Mouse (Mus musculus) liver, embryonic 13.5 days (tissue): Measurements from ENCODE around the gene Skint6. TPM values are rescaled to one million over a fixed set of nuclear protein-coding genes. Genes with fewer than 3 reads are reported as not detected.
"Not testable (repeated sequence)": the region's sequence is repeated elsewhere in the genome, so short reads cannot be mapped to it uniquely, and the experiment has no call there.

ENCODE experiments used
- ATAC-seq: fragments of 200-750 bp; cut with Nextera tagmentation; 2 replicates; pipeline ENCODE4 v1.8.0; 2017; ENCODE audit warnings: low read depth, mild to moderate bottlenecking, moderate number of reproducible peaks, moderate library complexity
- DNase-seq: peaks from one replicate; pipeline ENCODE4 v3.0.0; 2022
- H3K27ac ChIP-seq: fragments of 300-500 bp; sonication (generic); 2 replicates; pipeline ENCODE4 v1.5.1; 2015; ENCODE audit warnings: moderate library complexity, mild to moderate bottlenecking, inconsistent platforms
- H3K27me3 ChIP-seq: fragments of 300-500 bp; sonication (generic); 2 replicates; pipeline ENCODE4 v1.6.1; 2015; ENCODE audit warnings: mild to moderate bottlenecking, inconsistent platforms
- H3K36me3 ChIP-seq: fragments of 300-500 bp; sonication (generic); 2 replicates; pipeline ENCODE4 v1.6.1; 2015; ENCODE audit warnings: mild to moderate bottlenecking, inconsistent platforms
- H3K4me1 ChIP-seq: fragments of 300-500 bp; sonication (generic); replicated peaks from 2 replicates; pipeline ENCODE4 v1.6.1; 2015; ENCODE audit warnings: inconsistent platforms
- H3K4me2 ChIP-seq: fragments of 300-500 bp; sonication (generic); 2 replicates; pipeline ENCODE4 v1.6.1; 2015; ENCODE audit warnings: inconsistent platforms, mild to moderate bottlenecking, moderate library complexity
- H3K4me3 ChIP-seq: fragments of 300-500 bp; sonication (generic); replicated peaks from 2 replicates; pipeline ENCODE4 v1.5.1; 2015; ENCODE audit warnings: mild to moderate bottlenecking, inconsistent platforms
- H3K9ac ChIP-seq: fragments of 300-500 bp; sonication (generic); 2 replicates; pipeline ENCODE4 v1.6.1; 2015; ENCODE audit warnings: mild to moderate bottlenecking, inconsistent platforms
- H3K9me3 ChIP-seq: fragments of 300-500 bp; sonication (generic); replicated peaks from 2 replicates; pipeline ENCODE4 v1.6.1; 2016; ENCODE audit warnings: inconsistent platforms
- WGBS: fragments of 180-500 bp; shearing (Covaris S2); methylation state at CpG from one replicate; pipeline ENCODE4 v1.1.7; 2015; ENCODE audit not compliant: insufficient replicate concordance; 5-methylcytosine and 5-hydroxymethylcytosine counted together
- polyA plus RNA-seq: library from polyadenylated mRNA; unstranded; fragments of >200 nt; fragmentation: Nextera tagmentation; extraction: Ambion mirVana; gene quantifications from 2 replicates; pipeline ENCODE4 v1.2.1, GENCODE M21; 2015

Skint6 gene
- polyA plus RNA-seq = not detected in 2 replicates

- WGBS = 29% methylated on average over 2 of the region's 2 CpGs
These were observed at the start of gene Skint6 for GRCm38 (mm10) chr4:113286873-113287272. Gene Skint6 (minus strand): TSS chr4:113286973.

GRCm38 (mm10) chr4:113320911-113321310 is 34.1 kb upstream of the Skint6 start:
- no peak overlapping the region for H3K27ac ChIP-seq
- no peak overlapping the region for H3K4me2 ChIP-seq
- no peak overlapping the region for H3K4me3 ChIP-seq
- DNase-seq (no peak), ATAC-seq (no peak)
- no peaks in the 10 kb centered on the region for H3K4me1 ChIP-seq
- no peaks in the 10 kb centered on the region for H3K27me3 ChIP-seq
- WGBS = 85% methylated on average over 1 of the region's 1 CpGs
- H3K36me3 ChIP-seq = no peaks in the 10 kb centered on the region
- H3K9ac ChIP-seq = no peak overlapping the region
- peaks cover 3% of the 10 kb centered on the region; the same call in 1 of the 2 replicates for H3K9me3 ChIP-seq

More at GRCm38 (mm10) chr4:113286873-113287272, at the start of gene Skint6:
- Histone ChIP-seq H3K4me2 (no peak within 1 kb of the TSS), H3K4me3 (no peak within 1 kb of the TSS), H3K27me3 (no peaks in the 10 kb centered on the region), H3K27ac (no peak within 1 kb of the TSS), H3K36me3 (no peaks in the 10 kb centered on the region), H3K9ac (no peak within 1 kb of the TSS), H3K4me1 (no peaks in the 10 kb centered on the region), H3K9me3 (no peaks in the 10 kb centered on the region)
- DNase-seq = no peak
- no peak for ATAC-seq

- no peak overlapping the region for H3K27ac ChIP-seq
- H3K4me2 ChIP-seq = no peak overlapping the region
- no peak for ATAC-seq
- H3K9ac ChIP-seq = no peak overlapping the region
- H3K36me3 ChIP-seq = no peaks in the 10 kb centered on the region
- H3K9me3 ChIP-seq = no peaks in the 10 kb centered on the region
- H3K4me1 ChIP-seq = no peaks in the 10 kb centered on the region
- 48% methylated on average over 3 of the region's 3 CpGs for WGBS
- no peak overlapping the region for H3K4me3 ChIP-seq
- DNase-seq = no peak
- H3K27me3 ChIP-seq = no peaks in the 10 kb centered on the region
These were observed 15.2 kb upstream of the Skint6 start for GRCm38 (mm10) chr4:113301773-113302473.

GRCm38 (mm10) chr4:113263363-113264060 is 23.3 kb downstream of the Skint6 start:
- WGBS = 59% methylated on average over 1 of the region's 1 CpGs
- ATAC-seq (peak; percentile 60), DNase-seq (no peak)
- H3K36me3 ChIP-seq = no peaks in the 10 kb centered on the region
- no peaks in the 10 kb centered on the region for H3K27me3 ChIP-seq
- H3K27ac ChIP-seq = no peak overlapping the region
- H3K4me2 ChIP-seq = no peak overlapping the region
- no peaks in the 10 kb centered on the region for H3K4me1 ChIP-seq
- no peak overlapping the region for H3K9ac ChIP-seq
- no peak overlapping the region for H3K4me3 ChIP-seq
- no peaks in the 10 kb centered on the region for H3K9me3 ChIP-seq

GRCm38 (mm10) chr4:113245808-113246207 is 41.0 kb downstream of the Skint6 start:
- Histone ChIP-seq H3K4me1 (no peaks in the 10 kb centered on the region), H3K9me3 (no peaks in the 10 kb centered on the region), H3K27me3 (no peaks in the 10 kb centered on the region), H3K4me2 (no peak overlapping the region), H3K4me3 (no peak overlapping the region), H3K36me3 (no peaks in the 10 kb centered on the region), H3K27ac (no peak overlapping the region), H3K9ac (no peak overlapping the region)
- DNase-seq (no peak), ATAC-seq (no peak)

GRCm38 (mm10) chr4:113067621-113068020 is 219.2 kb downstream of the Skint6 start:
- Histone ChIP-seq H3K9me3 (no peaks in the 10 kb centered on the region), H3K36me3 (no peaks in the 10 kb centered on the region), H3K4me2 (no peak overlapping the region), H3K9ac (no peak overlapping the region), H3K4me3 (no peak overlapping the region), H3K27me3 (no peaks in the 10 kb centered on the region), H3K27ac (no peak overlapping the region), H3K4me1 (no peaks in the 10 kb centered on the region)
- ATAC-seq (no peak), DNase-seq (no peak)
- WGBS = 39% methylated on average over 3 of the region's 3 CpGs

GRCm38 (mm10) chr4:112979160-112979559 is 307.6 kb downstream of the Skint6 start:
- H3K4me1 ChIP-seq, H3K27me3 ChIP-seq, H3K27ac ChIP-seq, H3K9me3 ChIP-seq, DNase-seq, H3K36me3 ChIP-seq, H3K9ac ChIP-seq, H3K4me2 ChIP-seq, H3K4me3 ChIP-seq: not testable (repeated sequence)
- peak; percentile 63 for ATAC-seq
- WGBS = 30% methylated on average over 22 of the region's 22 CpGs

GRCm38 (mm10) chr4:112790646-112791045 is 496.1 kb downstream of the Skint6 start:
- ATAC-seq = no peak
- Histone ChIP-seq H3K36me3 (no peaks in the 10 kb centered on the region), H3K9ac (no peak overlapping the region), H3K4me1 (no peaks in the 10 kb centered on the region), H3K9me3 (no peaks in the 10 kb centered on the region), H3K4me2 (no peak overlapping the region), H3K4me3 (no peak overlapping the region), H3K27me3 (no peaks in the 10 kb centered on the region), H3K27ac (no peak overlapping the region)
- DNase-seq = no peak
- 3% methylated on average over 1 of the region's 1 CpGs for WGBS

GRCm38 (mm10) chr4:112774766-112775165 is 512.0 kb downstream of the Skint6 start, which contains the start of gene Skint10:
Gene Skint10 (minus strand): TSS chr4:112774866.
- 50% methylated on average over 1 of the region's 1 CpGs for WGBS
- Histone ChIP-seq H3K27ac (no peak within 1 kb of the TSS), H3K9me3 (no peaks in the 10 kb centered on the region), H3K4me3 (no peak within 1 kb of the TSS), H3K4me1 (no peaks in the 10 kb centered on the region), H3K27me3 (no peaks in the 10 kb centered on the region), H3K4me2 (no peak within 1 kb of the TSS), H3K9ac (no peak within 1 kb of the TSS), H3K36me3 (no peaks in the 10 kb centered on the region)
- ATAC-seq (no peak), DNase-seq (no peak)
